Mouse (Mus musculus) liver, embryonic 14.5 days (tissue): Measurements from ENCODE around the gene Cyb5r4. TPM values are rescaled to one million over a fixed set of nuclear protein-coding genes. Genes with fewer than 3 reads are reported as not detected.
A peak's percentile ranks its signal among the peaks of the same experiment; 100 is the strongest.

Source experiments
- ATAC-seq: fragments of 200-750 bp; cut with Nextera tagmentation; 2 replicates; pipeline ENCODE4 v1.8.0; 2017; ENCODE audit warnings: moderate number of reproducible peaks, mild to moderate bottlenecking, moderate library complexity; ENCODE audit not compliant: insufficient read depth
- DNase-seq, 3 experiments: peaks; one replicate each; pipeline ENCODE4 v3.0.0-alpha.2; 2012 to 2013; ENCODE audit warnings: low read depth in 3 of 3, low spot score in 3 of 3
- H3K27ac ChIP-seq: fragments of 300-500 bp; sonication (generic); 2 replicates; pipeline ENCODE4 v1.5.1; 2014; ENCODE audit warnings: moderate library complexity, mild to moderate bottlenecking, control low read depth, inconsistent platforms
- H3K27me3 ChIP-seq: fragments of 300-500 bp; sonication (generic); 2 replicates; pipeline ENCODE4 v1.6.1; 2014; ENCODE audit warnings: mild to moderate bottlenecking, low read length, moderate library complexity; ENCODE audit not compliant: control insufficient read depth, insufficient read depth
- H3K36me3 ChIP-seq: fragments of 300-500 bp; sonication (generic); replicated peaks from 2 replicates; pipeline ENCODE4 v1.6.1; 2014; ENCODE audit warnings: low read depth; ENCODE audit not compliant: control insufficient read depth, insufficient read depth
- H3K4me1 ChIP-seq, 2 experiments: fragments of 200-500 bp in 1 of 2; fragments of 300-500 bp in 1 of 2; sonication (generic) in 1 of 2; replicated peaks; 2 replicates each; pipeline ENCODE4 v1.6.1; 2012 to 2014; ENCODE audit warnings: antibody characterized with exemption in 1 of 2, inconsistent platforms in 1 of 2, low read length in 1 of 2; ENCODE audit not compliant: control insufficient read depth in 2 of 2, insufficient read depth in 2 of 2
- H3K4me2 ChIP-seq: fragments of 300-500 bp; sonication (generic); 2 replicates; pipeline ENCODE4 v1.6.1; 2014; ENCODE audit warnings: low read depth, mild to moderate bottlenecking, control low read depth, moderate library complexity
- H3K4me3 ChIP-seq, 2 experiments: fragments of 200-500 bp in 1 of 2; fragments of 300-500 bp in 1 of 2; sonication (generic) in 1 of 2; 2 replicates each; pipeline ENCODE4 v1.5.1; 2012 to 2014; ENCODE audit warnings: low read depth in 2 of 2, low read length in 2 of 2, mild to moderate bottlenecking in 2 of 2, control low read depth in 1 of 2, inconsistent platforms in 1 of 2, moderate library complexity in 1 of 2; ENCODE audit not compliant: insufficient read depth in 1 of 2
- H3K9ac ChIP-seq: fragments of 300-500 bp; sonication (generic); replicated peaks from 2 replicates; pipeline ENCODE4 v1.6.1; 2014; ENCODE audit warnings: mild to moderate bottlenecking, control low read depth, moderate library complexity
- H3K9me3 ChIP-seq: fragments of 300-500 bp; sonication (generic); 2 replicates; pipeline ENCODE4 v1.6.1; 2016; ENCODE audit warnings: low read length, mixed read lengths; ENCODE audit not compliant: control insufficient read depth
- CTCF ChIP-seq: IDR thresholded peaks from 2 replicates; pipeline ENCODE4 v1.5.1; 2016; ENCODE audit warnings: antibody characterized with exemption, low read depth, control low read depth
- EP300 ChIP-seq: IDR thresholded peaks from 2 replicates; pipeline ENCODE4 v1.6.1; 2016; ENCODE audit warnings: antibody characterized with exemption, low read depth
- WGBS: fragments of 180-500 bp; shearing (Covaris S2); extraction: QIAGEN DNeasy Blood & Tissue Kit; methylation state at CpG from one replicate; pipeline ENCODE4 v1.1.7; 2014; ENCODE audit not compliant: insufficient replicate concordance; 5-methylcytosine and 5-hydroxymethylcytosine counted together
- polyA plus RNA-seq, 2 experiments: library from polyadenylated mRNA; depleted of rRNA in 1 of 2; stranded (reverse) in 1 of 2; unstranded in 1 of 2; fragments of >200 nt; fragmentation: Nextera tagmentation in 1 of 2; extraction: Ambion mirVana in 1 of 2; gene quantifications; 2 replicates each; pipeline versions ENCODE4 v1.2.1 to v1.2.3; 2012 to 2014

The Cyb5r4 gene
- polyA plus RNA-seq, 2 experiments = 11.2 to 32.4 TPM

DNA sequence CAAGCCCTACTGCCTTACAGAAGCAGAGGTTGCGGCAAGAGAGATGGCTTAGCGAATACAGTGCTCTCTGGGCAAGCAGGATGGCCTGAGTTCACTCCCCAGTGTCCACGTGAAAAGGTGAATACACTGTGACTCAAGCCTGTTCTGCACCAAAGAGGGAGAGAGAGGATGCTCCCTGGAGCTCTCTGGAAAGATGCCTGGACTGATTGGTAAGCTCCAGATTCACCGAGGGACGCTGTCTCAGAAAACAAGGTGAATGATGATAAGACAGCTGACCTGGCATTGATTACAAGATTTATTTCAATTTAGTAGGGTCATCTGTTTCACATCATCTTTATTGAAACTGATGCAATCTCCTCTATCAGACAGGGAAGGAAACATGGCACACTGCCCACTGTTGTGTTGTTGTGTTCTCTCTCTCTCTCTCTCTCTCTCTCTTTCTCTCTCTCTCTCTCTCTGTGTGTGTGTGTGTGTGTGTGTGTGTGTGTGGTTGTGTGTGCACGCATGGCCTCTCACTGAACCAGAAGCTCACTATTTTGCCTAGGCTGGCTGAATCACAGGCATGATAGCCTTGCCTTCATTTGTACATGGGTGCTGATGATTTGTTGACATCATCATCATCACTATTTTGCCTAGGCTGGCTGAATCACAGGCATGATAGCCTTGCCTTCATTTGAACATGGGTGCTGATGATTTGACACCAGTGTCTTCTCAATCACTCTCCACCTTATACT lies 16.9 kb upstream of the Cyb5r4 start:
- no peak overlapping the region for H3K4me2 ChIP-seq
- no peak overlapping the region for H3K4me3 ChIP-seq
- no peaks in the 10 kb centered on the region for H3K9me3 ChIP-seq
- 73% methylated on average over 6 of the region's 6 CpGs for WGBS
- DNase-seq (no peak), ATAC-seq (no peak)
- no peak overlapping the region for H3K27ac ChIP-seq
- TF ChIP-seq CTCF = no peak
- no peak for TF ChIP-seq EP300
- no peak overlapping the region for H3K9ac ChIP-seq
- H3K4me1 ChIP-seq = no peaks in the 10 kb centered on the region
- H3K36me3 ChIP-seq = no peaks in the 10 kb centered on the region
- H3K27me3 ChIP-seq = no peaks in the 10 kb centered on the region

DNA sequence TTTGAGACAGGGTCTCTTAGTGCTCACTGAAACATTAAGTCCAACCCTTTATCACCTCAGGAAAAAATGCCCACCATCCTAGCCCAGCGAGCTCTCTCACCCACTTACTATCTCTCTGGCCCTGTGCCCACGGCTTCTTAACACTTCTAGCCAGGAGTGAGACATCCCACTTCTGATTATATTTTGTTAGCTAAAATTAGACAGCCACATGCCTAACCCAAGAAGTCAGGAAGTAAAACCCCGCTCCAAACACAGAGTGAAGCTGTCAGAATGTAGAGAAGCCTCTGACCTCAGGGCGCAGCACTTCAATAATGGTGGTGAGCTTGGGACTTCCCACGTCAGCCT lies 16.4 kb upstream of the Cyb5r4 start:
- TF ChIP-seq EP300 = no peak
- TF ChIP-seq CTCF = no peak
- 38% methylated on average over 5 of the region's 5 CpGs for whole genome bisulfite sequencing

DNA sequence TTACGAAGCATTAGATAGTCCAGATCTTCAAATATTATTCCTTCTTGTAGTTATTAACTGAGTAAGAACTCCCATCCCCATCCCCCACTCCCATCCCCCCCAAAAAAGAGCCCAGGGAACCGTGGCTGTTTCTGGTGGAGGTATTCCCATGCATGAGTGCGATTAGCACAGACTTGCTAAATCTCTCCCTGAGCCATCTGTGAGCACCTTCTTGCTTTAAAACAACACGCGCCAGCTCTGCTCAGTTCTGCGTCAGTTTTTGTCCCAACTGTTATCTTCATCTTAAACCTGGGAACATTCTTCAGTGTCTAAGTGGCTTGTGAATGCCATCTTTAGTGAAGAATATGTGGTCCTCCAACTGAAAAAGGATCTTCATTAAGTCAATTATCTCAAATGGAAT lies 13.3 kb upstream of the Cyb5r4 start:
- 41% methylated on average over 6 of the region's 6 CpGs for WGBS
- Histone ChIP-seq H3K9me3 (no peaks in the 10 kb centered on the region), H3K4me1 (no peaks in the 10 kb centered on the region), H3K4me2 (no peak overlapping the region), H3K36me3 (no peaks in the 10 kb centered on the region), H3K9ac (no peak overlapping the region), H3K27me3 (0 out of 2 replicates have a peak, but pooled peaks cover 3% of the 10 kb centered on the region), H3K27ac (no peak overlapping the region), H3K4me3 (no peak overlapping the region)
- DNase-seq (no peak), ATAC-seq (no peak)
- TF ChIP-seq CTCF (no peak), EP300 (no peak)

More for the DNA sequence above, 16.4 kb upstream of the Cyb5r4 start:
- no peak overlapping the region for H3K9ac ChIP-seq
- no peaks in the 10 kb centered on the region for H3K36me3 ChIP-seq
- no peaks in the 10 kb centered on the region for H3K9me3 ChIP-seq
- H3K27me3 ChIP-seq = no peaks in the 10 kb centered on the region
- no peak overlapping the region for H3K27ac ChIP-seq
- no peak overlapping the region for H3K4me2 ChIP-seq
- H3K4me1 ChIP-seq = no peaks in the 10 kb centered on the region
- no peak overlapping the region for H3K4me3 ChIP-seq
- no peak for ATAC-seq
- no peak for DNase-seq

DNA sequence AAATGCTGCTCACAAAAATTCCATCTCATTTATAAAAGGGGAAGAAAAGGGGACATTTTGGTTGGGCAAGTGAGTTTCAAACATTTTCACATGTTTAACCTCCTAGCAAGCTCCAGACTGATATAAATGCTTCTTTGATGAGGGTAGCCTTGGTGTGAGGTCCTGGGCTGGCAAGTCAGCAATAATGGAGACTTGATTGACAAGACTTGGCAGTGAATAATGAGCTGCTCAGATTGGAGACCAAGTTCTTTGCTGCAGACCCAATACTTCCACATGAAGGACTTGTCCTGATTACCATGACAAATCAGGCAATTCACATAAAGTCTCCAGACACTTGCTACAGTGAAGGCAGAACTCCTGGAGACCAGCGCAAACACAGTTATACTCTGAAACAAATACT lies 12.9 kb upstream of the Cyb5r4 start:
- DNase-seq = no peak
- H3K36me3 ChIP-seq = no peaks in the 10 kb centered on the region
- no peaks in the 10 kb centered on the region for H3K9me3 ChIP-seq
- WGBS = 86% methylated on average over 1 of the region's 1 CpGs
- H3K4me1 ChIP-seq = no peaks in the 10 kb centered on the region
- H3K27ac ChIP-seq = no peak overlapping the region
- TF ChIP-seq EP300 (no peak), CTCF (no peak)
- no peak overlapping the region for H3K4me3 ChIP-seq
- ATAC-seq = no peak
- no peak overlapping the region for H3K9ac ChIP-seq
- peaks cover 4% of the 10 kb centered on the region for H3K27me3 ChIP-seq
- no peak overlapping the region for H3K4me2 ChIP-seq

DNA sequence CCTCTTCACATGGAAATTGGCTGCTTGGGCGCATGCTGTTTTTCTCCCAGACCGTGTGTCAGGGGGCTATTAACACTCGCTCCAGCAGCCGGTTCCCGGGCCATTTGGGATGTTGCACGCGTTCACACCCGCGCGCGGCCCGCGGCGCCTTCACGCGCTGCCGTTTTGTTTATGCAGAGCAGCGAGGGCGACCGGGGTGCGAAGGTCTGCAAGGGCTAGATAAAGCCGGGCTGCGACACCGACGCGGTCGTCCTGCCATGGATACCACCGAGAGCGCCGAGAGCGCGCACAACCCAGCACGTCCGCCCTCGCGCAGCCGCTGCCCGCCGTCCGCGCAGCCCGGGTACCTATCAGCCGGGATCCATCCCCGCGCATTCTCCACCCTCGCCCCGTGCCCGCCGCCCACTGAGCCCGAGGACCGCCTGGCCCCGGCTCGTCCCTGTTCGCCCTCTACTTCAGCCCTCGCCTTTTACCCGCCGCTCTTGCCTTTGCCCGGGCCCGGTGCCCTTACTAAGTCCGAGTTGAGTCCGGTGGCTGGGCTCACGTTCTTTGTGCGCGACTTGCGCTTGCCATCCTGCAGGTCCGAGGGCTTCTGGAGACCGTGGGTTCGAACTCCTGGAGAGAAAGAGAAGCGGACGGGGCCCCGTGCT lies 6.4 kb upstream of the Cyb5r4 start, which contains the start of gene Ripply2:
Gene Ripply2 (plus strand): TSS at position 250 of the 650 bp plus-strand sequence.
- peak within 1 kb of the TSS in 1 of 2 experiments; percentile 25; a peak in 2 of 4 replicates for H3K4me3 ChIP-seq
- no peak within 1 kb of the TSS for H3K9ac ChIP-seq
- peak within 1 kb of the TSS; percentile 16 for H3K4me2 ChIP-seq
- TF ChIP-seq EP300 (no peak), CTCF (no peak)
- DNase-seq (no peak), ATAC-seq (0 out of 2 replicates have a peak, but pooled peaks have one; percentile 28)
- H3K9me3 ChIP-seq = no peaks in the 10 kb centered on the region
- H3K27ac ChIP-seq = no peak within 1 kb of the TSS
- H3K36me3 ChIP-seq = no peaks in the 10 kb centered on the region
- H3K4me1 ChIP-seq = no peaks in the 10 kb centered on the region
- H3K27me3 ChIP-seq = peaks cover 38% of the 10 kb centered on the region
- WGBS = under 1% methylated on average over 71 of the region's 71 CpGs
